ENCODE assay signal across 11 mouse cellular contexts in the genomic region with DNA sequence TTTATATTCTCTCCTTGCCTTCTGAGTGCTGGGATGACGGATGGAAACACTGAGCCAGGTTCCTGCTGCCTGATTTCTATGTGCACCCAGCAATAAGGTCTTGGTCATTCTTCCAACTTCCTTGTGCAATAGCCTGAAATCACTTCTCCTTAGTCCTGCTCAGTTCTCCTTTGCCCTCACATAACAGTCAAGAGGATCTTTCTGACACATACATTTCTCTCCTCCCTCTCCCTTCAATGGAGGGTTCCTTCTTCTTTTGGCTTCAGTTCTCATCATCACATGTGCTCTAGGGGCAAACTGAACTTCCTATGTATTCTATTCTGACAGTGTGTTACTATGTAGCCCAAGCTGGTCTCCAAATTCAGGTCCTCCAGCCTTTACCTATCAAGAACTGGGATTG. TPM values are rescaled to one million over a fixed set of nuclear protein-coding genes. Genes with fewer than 3 reads are reported as not detected.
A peak's percentile ranks its signal among the peaks of the same experiment; 100 is the strongest.
DNase-seq lines count a peak whose midpoint lies in the region; ATAC-seq lines count a peak whose summit lies in the region.
"Had no signal": no experiment of that assay in that cellular context is flagged by ENCODE, and none has a peak within 500 bp of the region (broad histone marks: within the 10 kb centered on the region; RNA-seq: fewer than 3 reads in every experiment).

No protein-coding gene starts in this region.

- no peaks in the 10 kb centered on the region for H3K27me3 ChIP-seq in heart, embryonic 12.5 days (replicated peaks)
- peaks cover 9% of the 10 kb centered on the region; the same call in 1 of the 2 replicates for H3K27me3 ChIP-seq in midbrain, embryonic 10.5 days (ENCODE audit: low read depth, poor library complexity, severe bottlenecking)
- H3K27me3 ChIP-seq in midbrain, embryonic 14.5 days (ENCODE audit: control insufficient read depth, insufficient read depth, low read length): no peaks in the 10 kb centered on the region
- H3K27me3 ChIP-seq in liver, embryonic 16.5 days (ENCODE audit: control insufficient read depth, insufficient read depth, low read depth, low read length): no peaks in the 10 kb centered on the region
- no peaks in the 10 kb centered on the region for H3K27me3 ChIP-seq in stomach, embryonic 15.5 days (replicated peaks)
- H3K27me3 ChIP-seq in kidney, embryonic 15.5 days: no peaks in the 10 kb centered on the region
- H3K27me3 ChIP-seq: forebrain, embryonic 13.5 days had no signal

- no peak overlapping the region for H3K4me3 ChIP-seq in heart, embryonic 12.5 days
- no peak overlapping the region for H3K4me3 ChIP-seq in midbrain, embryonic 10.5 days
- no peak overlapping the region for H3K4me3 ChIP-seq in midbrain, embryonic 14.5 days (replicated peaks; ENCODE audit: low read depth, low read length)
- no peak overlapping the region for H3K4me3 ChIP-seq in liver, embryonic 16.5 days (ENCODE audit: low read depth, low read length)
- H3K4me3 ChIP-seq in stomach, embryonic 15.5 days (replicated peaks): no peak overlapping the region
- H3K4me3 ChIP-seq in kidney, embryonic 15.5 days (replicated peaks): no peak overlapping the region

- peak; percentile 18 for DNase-seq in heart, adult 18-20 months
- no peak for DNase-seq in midbrain, embryonic 10.5 days (ENCODE audit: low spot score)
- DNase-seq in midbrain, embryonic 14.5 days: no peak
- DNase-seq in thymus, postnatal 10 days (ENCODE audit: low spot score in 2 of 2): no peak
- DNase-seq: kidney, adult 18-20 months; lung, embryonic 14.5 days had no signal

- H3K9ac ChIP-seq in heart, embryonic 12.5 days: no peak overlapping the region
- H3K9ac ChIP-seq in midbrain, embryonic 14.5 days (replicated peaks; ENCODE audit: low read length): no peak overlapping the region
- no peak overlapping the region for H3K9ac ChIP-seq in liver, embryonic 16.5 days (ENCODE audit: low read depth, low read length)
- H3K9ac ChIP-seq in stomach, embryonic 15.5 days: no peak overlapping the region
- no peak overlapping the region for H3K9ac ChIP-seq in kidney, embryonic 15.5 days
- H3K9ac ChIP-seq: lung, embryonic 14.5 days had no signal

- H3K4me2 ChIP-seq in heart, embryonic 12.5 days: no peak overlapping the region
- no peak overlapping the region for H3K4me2 ChIP-seq in midbrain, embryonic 14.5 days (ENCODE audit: low read length)
- H3K4me2 ChIP-seq in liver, embryonic 16.5 days (ENCODE audit: low read depth, low read length): no peak overlapping the region
- no peak overlapping the region for H3K4me2 ChIP-seq in stomach, embryonic 15.5 days
- no peak overlapping the region for H3K4me2 ChIP-seq in kidney, embryonic 15.5 days

- no peak overlapping the region for H3K27ac ChIP-seq in heart, embryonic 12.5 days (ENCODE audit: poor library complexity, severe bottlenecking)
- H3K27ac ChIP-seq in midbrain, embryonic 10.5 days (replicated peaks): 0 out of 2 replicates have a peak overlapping the region, but pooled peaks have one; percentile 89
- H3K27ac ChIP-seq in midbrain, embryonic 14.5 days (replicated peaks; ENCODE audit: low read depth, low read length): no peak overlapping the region
- peak overlapping the region; percentile 84; the same call in 1 of the 2 replicates for H3K27ac ChIP-seq in liver, embryonic 16.5 days (ENCODE audit: low read length)
- peak overlapping the region; percentile 82; the same call in 1 of the 2 replicates for H3K27ac ChIP-seq in stomach, embryonic 15.5 days
- no peak overlapping the region for H3K27ac ChIP-seq in kidney, embryonic 15.5 days
- H3K27ac ChIP-seq: forebrain, embryonic 13.5 days had no signal

- ATAC-seq in heart, embryonic 12.5 days (ENCODE audit: insufficient number of reproducible peaks, low FRiP score): no peak
- ATAC-seq in midbrain, embryonic 14.5 days (ENCODE audit: low FRiP score, low TSS enrichment): no peak
- no peak for ATAC-seq in liver, embryonic 16.5 days (ENCODE audit: low read depth)
- no peak for ATAC-seq in stomach, embryonic 15.5 days (ENCODE audit: insufficient read depth, low FRiP score, low read depth)
- ATAC-seq in kidney, embryonic 15.5 days (replicated peaks; ENCODE audit: low FRiP score): no peak

- H3K4me1 ChIP-seq in heart, embryonic 12.5 days (replicated peaks): peaks cover 38% of the 10 kb centered on the region
- H3K4me1 ChIP-seq in midbrain, embryonic 10.5 days: peaks cover 42% of the 10 kb centered on the region
- H3K4me1 ChIP-seq in midbrain, embryonic 14.5 days (ENCODE audit: control insufficient read depth, insufficient read depth, low read length): peaks cover 21% of the 10 kb centered on the region
- H3K4me1 ChIP-seq in liver, embryonic 16.5 days (ENCODE audit: control insufficient read depth, low read depth, low read length): peaks cover 38% of the 10 kb centered on the region
- peaks cover 25% of the 10 kb centered on the region for H3K4me1 ChIP-seq in stomach, embryonic 15.5 days
- peaks cover 36% of the 10 kb centered on the region for H3K4me1 ChIP-seq in kidney, embryonic 15.5 days

- no peaks in the 10 kb centered on the region for H3K9me3 ChIP-seq in heart, embryonic 12.5 days (replicated peaks)
- no peaks in the 10 kb centered on the region for H3K9me3 ChIP-seq in midbrain, embryonic 10.5 days (replicated peaks)
- no peaks in the 10 kb centered on the region for H3K9me3 ChIP-seq in midbrain, embryonic 14.5 days (ENCODE audit: control insufficient read depth, low read length)
- H3K9me3 ChIP-seq in liver, embryonic 16.5 days (replicated peaks; ENCODE audit: control insufficient read depth, low read length): no peaks in the 10 kb centered on the region
- no peaks in the 10 kb centered on the region for H3K9me3 ChIP-seq in stomach, embryonic 15.5 days
- H3K9me3 ChIP-seq in kidney, embryonic 15.5 days (replicated peaks): no peaks in the 10 kb centered on the region
- H3K9me3 ChIP-seq: forebrain, embryonic 13.5 days had no signal

- no peaks in the 10 kb centered on the region for H3K36me3 ChIP-seq in heart, embryonic 12.5 days
- H3K36me3 ChIP-seq in midbrain, embryonic 10.5 days: no peaks in the 10 kb centered on the region
- no peaks in the 10 kb centered on the region for H3K36me3 ChIP-seq in midbrain, embryonic 14.5 days (ENCODE audit: control insufficient read depth, insufficient read depth, low read length)
- no peaks in the 10 kb centered on the region for H3K36me3 ChIP-seq in liver, embryonic 16.5 days (ENCODE audit: control insufficient read depth, insufficient read depth)
- H3K36me3 ChIP-seq in stomach, embryonic 15.5 days: no peaks in the 10 kb centered on the region
- no peaks in the 10 kb centered on the region for H3K36me3 ChIP-seq in kidney, embryonic 15.5 days

- 87% methylated on average over 1 of the region's 1 CpGs for WGBS in heart, embryonic 12.5 days
- WGBS in midbrain, embryonic 10.5 days: 81% methylated on average over 1 of the region's 1 CpGs
- WGBS in midbrain, embryonic 14.5 days: 94% methylated on average over 1 of the region's 1 CpGs
- 65% methylated on average over 1 of the region's 1 CpGs for WGBS in liver, embryonic 16.5 days (ENCODE audit: insufficient replicate concordance)
- 100% methylated on average over 1 of the region's 1 CpGs for WGBS in stomach, embryonic 15.5 days
- 97% methylated on average over 1 of the region's 1 CpGs for WGBS in kidney, embryonic 15.5 days

RNA-seq across cellular contexts. Expression of a gene that starts 1.3 kb away (rescaled TPM):
- 100 to 1,000 TPM; 209 to 234 TPM for total RNA-seq in heart, adult 18-20 months (2021)
- polyA plus RNA-seq in heart, embryonic 12.5 days (2016; fragmentation: Nextera tagmentation; extraction: Ambion mirVana): 70.0 and 71.3 TPM in 2 replicates
- 25.5 and 26.2 TPM in 2 replicates for polyA plus RNA-seq in midbrain, embryonic 10.5 days (2016; fragmentation: Nextera tagmentation; extraction: Ambion mirVana)
- polyA plus RNA-seq in midbrain, embryonic 14.5 days (2014; fragmentation: Nextera tagmentation; extraction: Ambion mirVana): 13.7 and 14.4 TPM in 2 replicates
- polyA plus RNA-seq in liver, embryonic 16.5 days (2015; fragmentation: Nextera tagmentation; extraction: Ambion mirVana): 30.6 and 35.3 TPM in 2 replicates
- polyA plus RNA-seq in stomach, embryonic 15.5 days (2015; fragmentation: Nextera tagmentation; extraction: Ambion mirVana): 34.9 and 39.8 TPM in 2 replicates
- 33.8 and 39.4 TPM in 2 replicates for polyA plus RNA-seq in kidney, embryonic 15.5 days (2015; fragmentation: Nextera tagmentation; extraction: Ambion mirVana)

RNA-seq across cellular contexts. Expression of a gene that starts 28.6 kb away (rescaled TPM):
- under 1 TPM; 0.20 to 0.26 TPM for total RNA-seq in heart, adult 18-20 months (2021)
- polyA plus RNA-seq in heart, embryonic 12.5 days (2016; fragmentation: Nextera tagmentation; extraction: Ambion mirVana): 3.5 and 4.0 TPM in 2 replicates
- polyA plus RNA-seq in midbrain, embryonic 10.5 days (2016; fragmentation: Nextera tagmentation; extraction: Ambion mirVana): 0.62 and 0.67 TPM in 2 replicates
- 3.8 and 4.2 TPM in 2 replicates for polyA plus RNA-seq in midbrain, embryonic 14.5 days (2014; fragmentation: Nextera tagmentation; extraction: Ambion mirVana)
- 8.3 and 10.4 TPM in 2 replicates for polyA plus RNA-seq in liver, embryonic 16.5 days (2015; fragmentation: Nextera tagmentation; extraction: Ambion mirVana)
- 0.63 and 1.5 TPM in 2 replicates for polyA plus RNA-seq in stomach, embryonic 15.5 days (2015; fragmentation: Nextera tagmentation; extraction: Ambion mirVana)
- polyA plus RNA-seq in kidney, embryonic 15.5 days (2015; fragmentation: Nextera tagmentation; extraction: Ambion mirVana): 0.19 and 0.38 TPM in 2 replicates

RNA-seq across cellular contexts. Expression of a gene that starts 37.3 kb away (rescaled TPM):
- total RNA-seq in heart, adult 18-20 months (2021): 10 to 100 TPM; 74.4 to 94.6 TPM
- 9.1 and 9.3 TPM in 2 replicates for polyA plus RNA-seq in heart, embryonic 12.5 days (2016; fragmentation: Nextera tagmentation; extraction: Ambion mirVana)
- polyA plus RNA-seq in midbrain, embryonic 10.5 days (2016; fragmentation: Nextera tagmentation; extraction: Ambion mirVana): 0.88 and 2.1 TPM in 2 replicates
- polyA plus RNA-seq in midbrain, embryonic 14.5 days (2014; fragmentation: Nextera tagmentation; extraction: Ambion mirVana): 9.2 and 10.6 TPM in 2 replicates
- 0.63 and 1.2 TPM in 2 replicates for polyA plus RNA-seq in liver, embryonic 16.5 days (2015; fragmentation: Nextera tagmentation; extraction: Ambion mirVana)
- 13.1 and 21.2 TPM in 2 replicates for polyA plus RNA-seq in stomach, embryonic 15.5 days (2015; fragmentation: Nextera tagmentation; extraction: Ambion mirVana)
- 5.8 and 6.4 TPM in 2 replicates for polyA plus RNA-seq in kidney, embryonic 15.5 days (2015; fragmentation: Nextera tagmentation; extraction: Ambion mirVana)

Comparison
In these comparisons a context has a peak if more than half of its experiments do, and no peak if none do; other contexts are left out.
1. H3K27ac ChIP-seq: peak in midbrain, embryonic 10.5 days (single experiment), liver, embryonic 16.5 days (single experiment) and stomach, embryonic 15.5 days (single experiment); none in heart, embryonic 12.5 days (single experiment), midbrain, embryonic 14.5 days (single experiment) and kidney, embryonic 15.5 days (single experiment).
2. DNase-seq: peak in heart, adult 18-20 months (2 of 2); none in midbrain, embryonic 10.5 days (single experiment), midbrain, embryonic 14.5 days (single experiment) and thymus, postnatal 10 days (0 of 2).